In the genomic region with DNA sequence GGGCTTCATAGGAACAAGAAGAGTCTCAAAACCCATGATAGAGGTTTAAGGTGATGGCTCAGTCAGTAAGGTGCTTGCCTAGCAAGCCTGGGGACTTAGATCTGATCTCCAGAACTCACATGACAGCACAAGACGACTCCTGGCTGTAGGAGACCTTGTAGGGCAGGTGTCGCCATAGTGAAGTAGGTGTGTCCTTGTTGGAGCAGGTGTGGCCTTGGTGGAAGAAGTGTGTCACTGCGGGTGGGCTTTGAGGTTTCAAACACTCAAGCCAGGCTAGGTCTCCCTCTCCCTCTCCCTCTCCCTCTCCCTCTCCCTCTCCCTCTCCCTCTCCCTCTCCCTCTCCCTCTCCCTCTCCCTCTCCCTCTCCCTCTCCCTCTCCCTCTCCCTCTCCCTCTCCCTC, we compare ENCODE assay signal across 1 mouse cellular context. TPM values are rescaled to one million over a fixed set of nuclear protein-coding genes. Genes with fewer than 3 reads are reported as not detected.
"Had no signal": no experiment of that assay in that cellular context is flagged by ENCODE, and none has a peak within 500 bp of the region (broad histone marks: within the 10 kb centered on the region; RNA-seq: fewer than 3 reads in every experiment).

No protein-coding gene starts in this region.

RNA-seq across cellular contexts. Expression of gene Ptpn14, which starts 35.6 kb away (rescaled TPM):
- polyA plus RNA-seq: erythroblast, embryonic 14.5 days had no signal
